Mouse (Mus musculus): Measurements from ENCODE around the gene Sdr16c6.

The Sdr16c6 gene

GRCm38 (mm10) chr4:4077372-4077771 lies at the start of gene Sdr16c6:
TSS of gene Sdr16c6 (minus strand) at chr4:4077522.
- DNase-seq (ENCODE audit: low spot score in 2 of 2) = no peak

GRCm38 (mm10) chr4:4080180-4080579 lies 2.9 kb upstream of the Sdr16c6 start:
- DNase-seq (ENCODE audit: low spot score in 2 of 2) = no peak

GRCm38 (mm10) chr4:4079132-4079531 lies 1.8 kb upstream of the Sdr16c6 start:
- no peak for DNase-seq (ENCODE audit: low spot score in 2 of 2)

GRCm38 (mm10) chr4:4076001-4076400 lies 1.3 kb downstream of the Sdr16c6 start:
- no peak for DNase-seq (ENCODE audit: low spot score in 2 of 2)
